Mouse (Mus musculus): ENCODE data around the gene Sel1l2.

DNA sequence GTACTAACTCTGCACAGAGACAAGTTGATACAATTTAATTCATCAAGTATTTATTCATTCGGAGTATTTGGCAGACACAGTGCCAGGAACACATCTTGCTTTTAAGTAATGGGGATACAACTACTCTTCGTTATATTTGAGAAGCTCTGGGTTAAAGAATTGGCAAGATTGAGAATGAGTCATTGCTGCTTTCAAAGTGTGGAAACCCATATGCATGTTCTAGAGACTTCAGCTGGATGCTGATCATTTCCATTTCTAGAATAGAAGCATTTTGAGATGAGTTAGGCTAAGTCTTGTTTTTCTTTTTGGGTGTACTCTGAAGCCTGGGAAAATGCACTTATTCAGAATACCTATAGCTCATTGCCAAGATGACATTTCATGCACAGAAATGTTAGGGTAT is 95.7 kb downstream of the Sel1l2 start:
- TF ChIP-seq EP300 (IDR thresholded peaks at IDR 0.05; ENCODE audit: low read depth), result no peak
- TF ChIP-seq CTCF (IDR thresholded peaks at IDR 0.05; ENCODE audit: low read depth), result no peak

Measured in heart, postnatal 0 days (tissue).